Mouse (Mus musculus): Measurements from ENCODE around the gene Smco4.

Gene Smco4

DNA sequence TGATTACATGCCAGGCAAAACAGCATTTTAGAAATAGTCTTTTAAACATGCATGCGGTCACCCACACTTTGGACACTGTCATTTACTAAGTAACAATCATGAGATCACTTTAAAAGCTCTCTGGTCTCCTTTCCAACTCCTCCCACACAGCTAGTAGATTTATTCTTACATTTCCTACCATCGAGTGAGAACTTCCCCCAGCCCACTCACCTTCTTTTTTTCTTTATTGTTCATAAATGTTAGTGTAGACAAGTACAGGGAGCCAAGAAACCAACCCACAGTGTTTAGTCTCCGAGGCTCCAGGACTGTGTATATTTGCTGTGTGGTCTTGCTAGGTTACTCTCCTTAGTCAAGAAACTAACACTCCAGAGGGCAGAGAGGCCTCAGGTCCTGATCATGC lies 16.1 kb downstream of the Smco4 start:
- DNase-seq = no peak

DNA sequence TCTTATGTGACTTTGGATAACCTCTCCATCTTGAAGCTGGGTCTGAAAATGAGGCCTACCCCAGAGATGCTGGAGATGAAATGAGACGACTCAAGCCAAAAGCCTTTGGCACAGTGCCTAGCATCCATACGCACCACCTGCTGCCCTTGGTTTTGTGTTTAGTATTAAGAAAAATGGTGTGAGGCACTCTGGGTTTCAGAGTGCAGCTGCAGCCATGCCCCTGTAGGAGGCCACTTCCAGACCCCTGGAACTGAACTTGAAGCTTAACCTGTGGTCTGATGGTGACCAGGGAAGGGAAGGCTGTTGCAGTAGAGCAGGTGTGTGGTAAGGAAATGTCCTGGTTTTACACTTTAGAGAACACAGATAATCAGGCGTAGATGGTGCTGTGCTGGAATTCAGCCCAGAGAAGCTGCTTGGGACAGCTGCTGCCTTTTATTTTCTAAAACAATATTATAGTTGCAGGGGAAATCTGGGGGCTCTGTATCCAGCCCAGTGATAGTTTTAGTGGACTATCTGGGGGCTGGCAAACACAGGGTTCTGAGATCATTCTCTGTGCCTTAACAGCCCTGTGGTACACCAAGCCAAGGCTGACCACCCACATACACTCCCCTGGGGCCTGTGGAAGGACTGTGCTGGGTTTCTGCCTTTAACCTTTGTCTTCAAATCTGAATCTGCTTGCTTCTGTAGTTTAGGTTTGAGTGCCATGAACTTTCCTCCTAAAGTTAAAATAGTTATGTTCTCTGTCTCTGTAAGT lies 17.5 kb downstream of the Smco4 start:
- no peak for DNase-seq

DNA sequence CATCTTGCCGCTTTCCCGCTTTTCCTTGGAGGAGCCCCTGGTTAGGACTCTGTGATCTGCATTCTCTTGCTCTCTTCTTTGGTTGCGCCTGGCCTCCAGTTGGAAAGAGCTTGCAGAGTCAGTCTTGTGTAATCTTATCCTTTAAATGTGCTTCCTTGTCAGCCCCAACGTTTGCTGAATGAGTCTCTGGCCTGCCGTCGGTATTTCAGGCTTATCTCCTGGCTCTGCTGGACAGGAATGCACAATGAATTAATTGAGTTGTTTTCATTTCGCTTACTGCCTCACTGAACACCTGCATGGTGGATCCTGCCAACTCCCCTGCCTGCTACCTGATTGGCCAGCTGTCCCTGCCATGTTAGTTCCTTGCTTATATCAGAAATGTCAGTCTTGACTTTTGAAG lies 19.7 kb downstream of the Smco4 start:
- peak; percentile 51 for DNase-seq

DNA sequence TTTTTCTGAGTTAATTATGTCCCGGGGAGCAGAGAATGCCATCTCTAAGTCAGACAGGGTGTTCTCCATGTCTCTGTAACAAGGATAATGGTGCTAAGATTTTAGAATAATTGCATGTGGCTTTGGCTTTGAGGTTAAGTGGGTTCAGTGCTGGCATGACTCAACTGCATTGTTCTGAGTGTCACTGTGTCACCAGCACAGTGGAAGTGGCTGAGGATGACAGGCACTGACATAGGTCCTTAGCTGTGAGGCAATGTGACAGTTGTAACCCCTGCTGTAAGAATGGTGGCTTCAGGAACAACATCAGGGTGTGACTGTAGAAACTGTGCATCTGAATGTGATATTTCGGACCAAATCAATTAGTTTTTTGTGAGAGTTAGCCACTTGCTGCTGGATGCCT lies 22.8 kb downstream of the Smco4 start:
- no peak for DNase-seq

DNA sequence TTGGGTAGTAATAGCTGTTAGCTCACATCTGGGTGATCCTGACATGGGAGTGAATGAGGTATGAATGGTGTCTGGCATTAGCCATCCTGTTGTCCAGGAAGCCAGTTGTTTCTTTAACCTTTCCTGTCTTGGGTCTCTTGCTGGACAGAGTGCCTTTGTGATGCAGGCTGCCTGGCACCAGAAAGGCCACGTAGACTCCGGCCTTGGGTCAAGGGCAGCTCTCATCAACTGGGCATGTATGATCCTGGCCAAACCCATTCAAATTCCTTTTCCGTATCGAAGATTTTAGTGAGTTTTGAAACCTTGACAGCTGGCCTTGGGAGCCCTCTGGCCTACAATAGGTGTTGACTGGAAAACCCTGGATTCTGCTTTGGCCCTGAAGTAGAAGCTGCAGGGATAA lies 24.7 kb downstream of the Smco4 start:
- no peak for DNase-seq

DNA sequence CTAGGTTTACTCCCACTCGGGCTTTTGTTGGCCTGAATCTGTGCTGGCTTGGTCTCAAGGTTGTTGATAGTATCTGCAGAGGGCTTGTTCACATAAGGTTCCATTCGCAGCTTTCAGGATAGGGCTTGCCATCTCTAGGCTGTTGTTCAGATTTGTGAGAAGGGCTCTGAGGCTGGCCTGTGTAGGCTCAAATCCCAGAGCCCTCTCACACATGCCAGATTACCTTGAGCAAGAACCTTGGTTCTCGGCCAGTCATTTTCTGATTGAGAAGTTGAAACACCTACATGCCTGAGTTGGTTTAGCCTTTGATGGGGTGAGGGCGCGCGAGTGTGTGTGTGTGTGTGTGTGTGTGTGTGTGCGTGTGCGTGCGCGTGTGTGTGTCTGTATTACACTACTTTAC lies 29.1 kb downstream of the Smco4 start:
- no peak for DNase-seq

DNA sequence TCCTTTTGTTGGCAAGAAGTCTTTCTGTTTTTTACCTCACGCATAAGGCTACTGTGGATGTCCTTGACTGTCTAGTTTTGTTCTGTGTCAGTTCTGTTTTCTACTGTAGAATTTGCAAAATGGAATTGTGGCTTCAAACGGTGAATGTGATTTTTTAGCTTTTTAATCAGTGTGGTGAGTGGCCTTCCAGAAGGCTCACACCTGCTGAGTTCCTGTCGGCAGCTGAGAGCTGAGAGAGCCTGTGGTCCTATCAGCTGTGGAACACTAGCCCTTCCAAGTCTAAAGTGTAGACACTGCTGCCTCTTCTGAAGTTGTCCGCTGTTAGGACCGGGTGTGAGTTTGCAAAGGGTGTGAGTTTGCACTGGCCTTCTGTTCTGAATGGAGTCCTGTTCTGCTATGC lies 29.7 kb downstream of the Smco4 start:
- DNase-seq = no peak

DNA sequence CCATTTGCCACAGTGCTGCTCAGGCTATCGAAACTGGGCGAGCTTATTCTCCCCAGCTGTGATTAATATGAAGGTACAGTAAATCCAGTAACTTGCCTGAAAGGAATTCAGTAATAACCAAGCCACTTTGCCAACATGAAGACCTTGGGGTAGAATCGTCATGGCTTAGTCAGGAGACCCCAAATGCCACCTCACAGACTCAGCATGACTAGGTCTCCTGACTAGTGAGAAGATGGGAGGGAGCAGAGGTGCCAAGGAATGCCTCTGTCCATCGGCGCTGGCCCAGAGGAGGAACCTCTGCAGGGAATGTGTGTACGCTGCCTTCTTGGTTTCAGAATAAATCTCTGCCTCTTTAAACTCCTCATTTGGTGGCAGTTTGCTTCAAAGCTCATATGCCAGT lies 30.4 kb downstream of the Smco4 start:
- DNase-seq = no peak

DNA sequence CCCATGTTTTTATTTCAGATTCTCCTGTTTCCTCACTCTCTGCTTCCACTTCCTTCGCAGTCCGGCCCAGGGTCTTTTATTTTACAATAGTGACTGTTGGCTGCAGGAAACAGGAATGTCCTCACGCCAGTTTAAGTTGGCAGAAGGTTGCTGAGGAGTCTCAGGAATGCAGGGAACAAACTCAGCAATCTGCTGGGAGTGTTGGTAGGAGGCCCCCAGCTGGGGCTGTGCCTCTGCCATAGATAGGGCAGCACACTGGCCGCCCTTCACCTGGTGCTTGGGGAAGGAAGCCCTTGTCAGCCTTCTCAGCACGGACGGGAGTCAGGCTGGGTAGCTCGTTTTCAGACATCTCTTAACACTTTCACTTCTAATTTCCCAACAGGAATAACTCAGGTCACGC lies 32.0 kb downstream of the Smco4 start:
- peak; percentile 67 for DNase-seq

DNA sequence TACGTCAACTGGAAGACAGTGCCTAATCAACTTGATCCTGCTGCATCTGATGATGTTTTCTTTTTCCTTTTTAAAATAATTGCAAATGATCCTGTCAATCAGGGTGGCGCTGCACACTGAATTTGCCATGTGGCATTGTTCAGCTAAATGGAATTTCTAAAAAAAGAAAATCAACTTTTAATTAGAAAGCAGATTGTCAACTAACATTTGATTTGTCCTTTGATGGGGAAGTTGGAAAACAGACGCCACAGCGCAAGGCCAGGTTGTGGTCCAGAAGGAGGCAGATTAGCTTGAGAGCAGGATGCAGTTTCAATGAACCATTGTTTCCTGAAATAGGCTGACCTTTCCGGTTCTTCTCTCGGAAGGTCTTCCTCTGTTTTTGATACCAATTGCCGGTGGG lies 33.3 kb downstream of the Smco4 start:
- DNase-seq = no peak

DNA sequence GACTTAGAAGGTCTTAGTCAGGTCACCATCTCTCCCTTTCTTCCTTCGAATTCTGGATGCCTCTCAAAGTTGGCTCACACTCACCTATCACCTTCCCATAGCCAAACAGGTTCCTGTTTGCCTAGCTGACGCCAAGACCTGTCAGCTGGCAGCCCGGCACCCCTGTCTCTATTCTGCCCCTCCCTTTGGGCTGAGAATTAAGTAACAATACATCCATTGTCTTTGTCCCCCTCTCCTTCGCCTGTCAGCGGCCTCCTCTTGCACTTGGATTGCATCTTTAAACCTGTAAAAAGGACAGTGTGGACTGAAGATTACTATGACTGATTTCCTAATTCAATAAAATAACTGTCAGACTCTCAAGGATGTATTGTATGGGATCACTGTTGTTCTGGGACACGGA lies 34.6 kb downstream of the Smco4 start:
- no peak for DNase-seq

DNA sequence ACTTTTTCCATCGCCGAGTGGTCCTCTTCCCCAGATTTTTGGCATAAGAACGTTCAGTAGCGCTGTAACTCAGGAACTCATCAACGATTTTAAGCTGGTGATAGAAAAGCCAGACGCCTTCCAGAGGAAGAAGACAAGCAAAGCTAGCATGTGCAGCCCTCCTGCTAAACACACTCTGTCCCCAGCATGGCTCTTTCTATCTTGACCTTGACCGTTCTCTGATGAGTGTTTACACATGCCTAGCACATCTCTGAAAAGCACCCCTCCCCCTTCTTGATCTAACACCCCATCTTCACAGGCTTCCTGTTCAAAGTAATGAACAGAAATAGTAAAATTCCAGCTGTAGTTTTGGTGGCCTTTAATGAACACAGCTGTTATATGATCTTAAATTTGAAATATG lies 35.1 kb downstream of the Smco4 start:
- DNase-seq = no peak

DNA sequence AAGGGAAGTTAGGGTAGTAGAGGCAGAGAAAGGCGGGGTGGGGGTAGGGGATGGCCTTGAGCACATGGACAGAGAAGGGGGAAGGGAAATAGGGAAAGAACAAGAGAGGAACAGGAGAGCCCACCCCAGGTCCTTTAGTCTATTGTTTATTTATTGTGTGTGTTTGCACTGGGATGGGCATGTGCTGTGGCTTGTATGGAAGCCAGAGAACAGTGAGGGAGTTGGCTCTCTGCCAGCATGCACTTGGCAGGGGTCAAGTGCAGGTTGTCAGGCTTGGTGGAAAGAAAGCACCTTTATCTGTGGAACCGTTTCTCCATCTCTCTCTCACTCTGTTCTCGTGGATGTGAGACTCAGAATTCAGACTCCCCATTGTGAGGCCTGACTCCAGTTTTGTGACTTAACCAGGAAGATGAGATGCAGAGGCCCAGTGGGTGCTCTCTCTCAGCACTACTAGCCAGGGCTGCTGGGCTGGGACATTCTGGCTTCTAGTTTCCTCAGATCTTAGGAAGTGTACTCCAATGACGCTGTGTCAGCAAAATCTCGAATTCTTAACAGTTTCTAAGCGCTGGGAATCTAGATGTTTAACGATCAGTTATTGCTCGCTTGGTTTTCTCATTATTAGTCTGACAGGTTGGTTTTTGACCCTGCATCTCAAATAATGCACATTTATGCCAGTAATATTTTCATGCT lies 36.2 kb downstream of the Smco4 start:
- peak; percentile 72 for DNase-seq

DNA sequence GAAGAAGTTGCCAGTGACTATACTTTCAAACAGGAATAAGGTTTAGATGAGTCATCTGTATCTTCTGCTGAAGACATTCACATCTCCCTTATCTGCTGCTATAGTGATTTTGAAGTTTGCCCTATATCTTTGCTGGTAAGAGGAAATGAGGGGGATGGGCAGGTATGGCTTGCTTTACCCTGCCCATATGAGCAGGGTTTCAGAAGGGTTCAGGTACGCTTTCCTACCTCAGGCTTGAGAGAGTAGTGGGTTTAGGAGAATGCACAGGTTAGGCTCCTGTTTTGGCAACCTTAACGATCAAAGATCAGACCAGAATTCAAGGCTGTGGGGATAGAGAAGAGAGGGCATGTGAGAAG lies 36.7 kb downstream of the Smco4 start:
- no peak for DNase-seq

DNA sequence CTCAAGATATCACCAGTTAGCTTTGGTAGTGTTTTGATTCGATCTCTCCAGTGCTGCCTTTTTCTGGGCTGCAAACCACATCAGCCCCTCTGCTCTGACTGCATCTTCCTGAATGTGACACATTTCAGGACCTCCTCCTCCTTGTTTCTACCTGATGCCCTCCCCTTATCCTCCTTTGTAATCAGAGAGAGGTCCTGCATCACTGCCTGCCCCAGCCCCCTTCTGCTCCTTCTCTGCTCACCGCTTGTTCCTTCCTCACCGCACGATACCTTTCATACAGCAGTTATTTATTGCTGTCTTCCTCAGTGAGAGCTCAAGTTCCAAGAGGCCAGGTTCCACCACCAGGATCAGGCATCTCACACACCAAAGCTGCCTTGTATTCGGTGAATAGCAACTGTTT lies 38.0 kb downstream of the Smco4 start:
- DNase-seq = no peak

DNA sequence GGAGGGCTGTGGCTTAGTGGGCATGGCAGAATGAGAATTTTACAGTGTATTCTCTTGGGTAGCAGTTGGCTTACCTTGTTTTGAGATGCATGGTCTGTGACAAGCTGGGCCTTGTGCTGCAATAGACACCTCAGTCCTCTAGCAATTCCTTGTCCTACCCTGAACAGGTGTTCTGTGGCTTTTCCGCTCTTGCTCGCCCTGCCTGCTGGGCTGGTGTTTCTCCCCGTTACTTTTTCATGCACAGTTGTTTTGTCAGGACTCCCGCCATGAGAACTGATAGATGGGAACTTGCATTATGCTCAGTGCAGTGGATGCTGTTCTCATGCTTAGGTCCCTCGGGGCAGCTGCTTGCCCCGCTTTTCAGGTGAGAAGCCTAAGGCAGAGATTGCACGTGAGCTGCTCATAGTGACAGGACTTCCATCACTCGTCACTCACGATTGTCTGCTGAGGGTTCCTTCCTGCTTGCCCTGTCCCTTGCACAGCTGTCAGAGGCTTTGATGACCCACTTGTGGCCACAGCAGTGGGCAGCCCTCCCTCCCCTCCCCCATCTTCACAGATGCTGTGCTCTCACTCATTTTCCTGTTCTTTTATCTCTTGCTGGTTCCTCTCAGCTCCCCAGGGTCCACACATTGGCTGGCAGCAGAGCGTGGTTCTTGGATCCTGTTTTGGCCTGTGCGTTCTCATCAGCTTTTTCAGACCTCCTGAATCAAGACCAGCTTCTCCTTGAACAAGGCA lies 40.3 kb downstream of the Smco4 start:
- DNase-seq = no peak

DNA sequence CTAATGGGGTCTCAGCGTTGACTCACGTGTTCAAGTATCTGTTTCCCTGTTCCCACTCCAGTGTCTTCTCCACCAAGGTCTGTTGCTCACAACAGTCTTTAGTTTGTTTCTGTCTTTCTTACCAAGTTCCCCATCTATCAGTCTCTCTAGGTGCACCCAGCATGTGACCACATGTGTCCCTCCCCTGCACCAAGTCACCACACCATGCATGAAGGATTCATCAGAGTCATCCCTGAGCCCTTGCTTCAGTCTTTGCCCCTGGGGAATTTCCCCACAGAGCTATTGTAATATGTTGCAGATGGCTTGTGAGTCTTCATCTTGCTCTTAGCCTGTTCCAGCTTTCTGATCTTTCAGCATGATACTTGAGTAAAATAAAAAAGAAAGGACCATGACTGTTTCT lies 40.9 kb downstream of the Smco4 start:
- DNase-seq = no peak

DNA sequence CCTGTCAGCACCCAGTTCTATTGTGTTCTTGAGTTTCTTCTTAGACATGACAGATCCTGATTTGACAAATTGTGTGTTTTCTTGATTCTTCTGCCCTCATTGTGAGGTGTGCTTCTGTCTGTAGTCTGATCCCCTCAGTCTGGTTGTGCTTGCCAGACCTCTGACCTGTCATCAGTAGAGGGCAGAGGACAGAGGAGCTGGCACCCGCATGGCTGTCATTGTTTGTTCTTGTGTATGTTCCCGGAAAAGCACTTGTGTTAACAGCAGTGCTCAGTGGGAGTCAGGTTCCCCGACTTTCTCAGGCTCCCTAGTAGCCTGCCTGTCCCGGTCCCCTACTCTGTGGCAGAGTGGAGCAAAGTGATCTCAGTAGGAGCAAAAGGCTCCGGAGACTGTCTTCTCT lies 42.2 kb downstream of the Smco4 start:
- DNase-seq = no peak

DNA sequence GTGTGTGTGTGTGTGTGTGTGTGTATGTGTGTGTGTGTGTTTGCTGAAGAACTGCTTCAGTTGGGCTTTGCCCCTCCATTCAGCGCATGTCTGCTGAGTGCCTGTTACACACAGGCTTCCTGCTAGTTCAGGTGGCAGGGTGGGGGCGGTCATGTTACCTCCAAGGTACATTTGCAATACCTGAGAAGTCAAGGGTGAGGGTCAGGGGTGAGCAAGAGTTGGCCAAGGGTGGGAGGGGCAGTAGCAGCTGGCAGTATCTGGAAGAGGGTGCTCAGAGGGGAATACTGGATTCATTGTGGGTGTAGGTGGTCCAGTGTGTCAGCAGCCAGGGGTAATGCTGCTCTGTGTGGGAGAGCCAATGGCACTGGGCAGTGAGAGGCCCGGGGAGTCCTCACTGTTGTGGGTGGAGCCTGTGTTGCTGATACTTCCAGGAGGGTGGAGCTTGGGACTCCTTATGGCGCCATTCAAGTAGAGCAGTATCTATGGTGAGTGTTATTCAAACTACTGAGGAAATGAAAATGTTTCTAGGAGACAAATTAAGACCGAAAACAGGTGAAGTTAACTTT lies 43.7 kb downstream of the Smco4 start:
- no peak for DNase-seq

DNA sequence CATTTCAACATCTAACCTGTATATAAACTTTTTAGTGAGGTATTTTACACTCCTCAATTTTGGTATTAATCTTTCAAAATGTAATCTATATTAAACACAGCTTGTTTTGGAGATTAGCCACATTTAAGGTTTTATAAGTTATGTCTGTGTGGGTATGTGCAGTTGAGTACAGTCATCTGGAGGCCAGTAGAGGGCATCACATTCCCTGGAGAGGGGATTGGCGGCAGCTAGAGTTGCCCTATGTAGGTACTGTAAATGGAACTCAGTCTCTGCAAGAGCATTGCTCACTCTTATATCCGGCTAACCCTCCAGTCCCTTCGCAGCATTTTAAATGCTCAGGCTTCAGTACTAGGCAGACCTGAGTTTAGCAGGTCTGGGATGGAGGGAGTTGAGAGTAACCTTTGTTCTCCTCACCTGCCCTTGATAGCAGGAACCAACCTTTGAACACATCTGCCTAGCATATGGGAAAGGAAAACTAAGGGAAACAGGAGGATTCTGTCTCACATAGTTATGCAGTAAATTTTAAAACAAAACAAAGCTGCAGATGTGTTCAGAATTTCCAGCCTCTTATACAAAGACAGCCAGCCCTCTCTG lies 44.3 kb downstream of the Smco4 start:
- DNase-seq = no peak

DNA sequence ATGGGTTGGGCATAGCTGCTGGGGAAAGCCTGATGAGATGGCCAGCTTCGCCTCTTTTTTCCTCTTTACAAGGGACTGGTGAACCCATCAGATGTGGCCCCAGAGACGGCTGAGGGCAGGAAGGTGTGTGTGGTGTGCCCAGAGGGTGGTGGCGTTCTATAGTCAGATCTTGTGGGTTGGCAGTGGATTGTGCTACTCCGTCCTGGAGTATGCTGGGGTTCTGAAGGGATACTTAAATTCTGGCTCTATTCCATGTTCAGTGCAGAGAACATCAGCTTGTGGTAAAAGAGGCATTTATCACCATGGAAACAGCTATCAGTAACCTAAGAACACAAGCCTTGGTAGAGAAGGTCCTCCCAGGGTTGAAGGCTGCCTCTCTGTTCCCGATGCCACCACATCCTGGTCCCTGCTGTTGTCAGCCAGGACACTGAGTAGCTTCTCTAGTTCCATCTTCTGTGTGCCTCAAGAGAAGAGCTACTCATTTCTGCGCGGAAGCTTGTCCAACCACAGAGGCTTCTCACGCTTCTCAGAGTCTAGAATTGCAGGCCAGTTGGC lies 45.8 kb downstream of the Smco4 start:
- no peak for DNase-seq

DNA sequence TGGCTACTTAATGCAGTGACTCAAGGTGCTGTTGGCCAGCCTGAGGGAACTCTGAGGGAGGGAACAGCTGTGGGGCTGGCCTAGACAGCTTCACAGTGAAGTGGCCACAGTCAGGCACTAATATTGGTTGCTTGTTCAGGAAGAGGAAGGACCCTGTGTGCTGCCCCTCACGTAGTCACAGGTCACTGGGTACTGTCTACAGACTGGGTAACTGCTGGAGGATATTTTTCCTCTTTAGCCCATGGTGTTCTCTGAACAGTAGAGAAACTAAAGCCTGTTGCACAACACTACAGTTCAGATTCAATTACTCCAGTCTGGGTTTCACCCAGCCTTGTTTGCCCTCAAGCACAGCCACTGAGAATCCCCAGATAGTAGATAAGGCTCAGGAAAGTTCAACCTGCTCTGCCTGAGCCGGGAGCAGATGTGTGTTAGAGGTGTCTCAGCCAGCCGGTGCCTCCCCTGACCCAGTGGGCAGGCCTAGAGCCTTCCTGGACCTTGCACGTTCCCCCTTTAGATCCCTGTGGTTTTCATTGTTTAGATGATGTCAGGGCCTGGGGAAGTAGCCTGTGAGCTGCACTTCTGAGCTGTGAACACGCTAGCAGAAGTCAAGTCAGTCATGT lies 48.6 kb downstream of the Smco4 start:
- DNase-seq = no peak
